Mouse (Mus musculus): ENCODE data around the gene Itpkb. TPM values are rescaled to one million over a fixed set of nuclear protein-coding genes. Genes with fewer than 3 reads are reported as not detected.
A peak's percentile ranks its signal among the peaks of the same experiment; 100 is the strongest.

Itpkb gene
- total and polyA plus RNA-seq, 3 experiments = 3.4 to 9.2 TPM; not detected in 1

- H3K4me1 ChIP-seq (ENCODE audit: control insufficient read depth in 1 of 2, insufficient read depth in 2 of 2, low read length in 2 of 2) = peaks cover 0 to 16% of the 10 kb centered on the region in 2 experiments; a peak in 2 of 4 replicates
- no peak overlapping the region for H3K27ac ChIP-seq (ENCODE audit: control insufficient read depth, low read depth, low read length)
- H3K27me3 ChIP-seq (ENCODE audit: control insufficient read depth in 1 of 2, insufficient read depth in 2 of 2, low read length in 2 of 2) = no peaks in the 10 kb centered on the region
- no peak overlapping the region for H3K4me3 ChIP-seq (ENCODE audit: control insufficient read depth in 1 of 2, insufficient read depth in 1 of 2, low read depth in 2 of 2, low read length in 2 of 2)
- no peak for DNase-seq (ENCODE audit: low read depth, low spot score)
- H3K9me3 ChIP-seq (replicated peaks; ENCODE audit: insufficient read depth, low read length) = no peaks in the 10 kb centered on the region
- no peak for TF ChIP-seq NELFE (IDR thresholded peaks at IDR 0.05; ENCODE audit: low read depth, low read length)
- TF ChIP-seq ETS1 (IDR thresholded peaks at IDR 0.05; ENCODE audit: low read depth, low read length) = no peak
- TF ChIP-seq TCF12 (IDR thresholded peaks at IDR 0.05; ENCODE audit: low read depth, low read length) = no peak
- no peak for TF ChIP-seq POLR2A (IDR thresholded peaks at IDR 0.05; ENCODE audit: control insufficient read depth in 1 of 2, insufficient read depth in 1 of 2, low read depth in 1 of 2, low read length in 2 of 2, poor library complexity in 1 of 2)
- no peak for TF ChIP-seq ZC3H11A (IDR thresholded peaks at IDR 0.05; ENCODE audit: low read depth, low read length)
- no peak for TF ChIP-seq USF1 (IDR thresholded peaks at IDR 0.05; ENCODE audit: low read depth, low read length)
- TF ChIP-seq MAX (IDR thresholded peaks at IDR 0.05; ENCODE audit: low read length) = no peak
- TF ChIP-seq SIN3A (IDR thresholded peaks at IDR 0.05; ENCODE audit: low read length) = no peak
- no peak for TF ChIP-seq ZKSCAN1 (IDR thresholded peaks at IDR 0.05; ENCODE audit: low read depth, low read length)
- no peak for TF ChIP-seq USF2 (IDR thresholded peaks at IDR 0.05; ENCODE audit: borderline replicate concordance in 1 of 2, insufficient read depth in 1 of 2, low read depth in 1 of 2, low read length in 2 of 2)
- TF ChIP-seq NRF1 (IDR thresholded peaks at IDR 0.05; ENCODE audit: insufficient read depth, low read depth, low read length, poor library complexity, severe bottlenecking) = no peak
- TF ChIP-seq MXI1 (IDR thresholded peaks at IDR 0.05; ENCODE audit: low read depth, low read length) = no peak
- no peak for TF ChIP-seq EP300 (IDR thresholded peaks at IDR 0.05; ENCODE audit: low read depth in 1 of 2, low read length in 2 of 2)
- no peak for TF ChIP-seq BHLHE40 (IDR thresholded peaks at IDR 0.05; ENCODE audit: borderline replicate concordance, low read depth, low read length)
- TF ChIP-seq SMC3 (IDR thresholded peaks at IDR 0.05; ENCODE audit: low read depth, low read length) = no peak
- no peak for TF ChIP-seq MYC (IDR thresholded peaks at IDR 0.05; ENCODE audit: low read depth, low read length)
- H3K36me3 ChIP-seq (ENCODE audit: control insufficient read depth in 1 of 2, insufficient read depth in 2 of 2, low read length in 2 of 2) = peaks cover 0 to 6% of the 10 kb centered on the region in 2 experiments; a peak in 2 of 4 replicates
- H3K79me2 ChIP-seq (ENCODE audit: control insufficient read depth, insufficient read depth, low read length, poor library complexity) = 0 out of 2 replicates have a peak, but pooled peaks cover 2% of the 10 kb centered on the region
- no peak overlapping the region for H3K9ac ChIP-seq (ENCODE audit: control insufficient read depth, low read depth, low read length, poor library complexity, severe bottlenecking)
Observed at GRCm38 (mm10) chr1:180347907-180348306, 17.6 kb downstream of the Itpkb start.

GRCm38 (mm10) chr1:180349090-180349489 lies 18.8 kb downstream of the Itpkb start:
- no peak overlapping the region for H3K27ac ChIP-seq (ENCODE audit: control insufficient read depth, low read depth, low read length)
- DNase-seq (ENCODE audit: low read depth, low spot score) = peak; percentile 30
- no peak overlapping the region for H3K9ac ChIP-seq (ENCODE audit: control insufficient read depth, low read depth, low read length, poor library complexity, severe bottlenecking)
- peaks cover 0 to 5% of the 10 kb centered on the region in 2 experiments; a peak in 2 of 4 replicates for H3K4me1 ChIP-seq (ENCODE audit: control insufficient read depth in 1 of 2, insufficient read depth in 2 of 2, low read length in 2 of 2)
- H3K9me3 ChIP-seq (replicated peaks; ENCODE audit: insufficient read depth, low read length) = no peaks in the 10 kb centered on the region
- H3K4me3 ChIP-seq (ENCODE audit: control insufficient read depth in 1 of 2, insufficient read depth in 1 of 2, low read depth in 2 of 2, low read length in 2 of 2) = no peak overlapping the region
- 0 out of 2 replicates have a peak, but pooled peaks cover 2% of the 10 kb centered on the region for H3K79me2 ChIP-seq (ENCODE audit: control insufficient read depth, insufficient read depth, low read length, poor library complexity)
- peaks cover 0 to 1% of the 10 kb centered on the region in 2 experiments; a peak in 2 of 4 replicates for H3K36me3 ChIP-seq (ENCODE audit: control insufficient read depth in 1 of 2, insufficient read depth in 2 of 2, low read length in 2 of 2)
- H3K27me3 ChIP-seq (ENCODE audit: control insufficient read depth in 1 of 2, insufficient read depth in 2 of 2, low read length in 2 of 2) = no peaks in the 10 kb centered on the region
- no peak for TF ChIP-seq TAL1 (IDR thresholded peaks at IDR 0.05; ENCODE audit: low read length)
- no peak for TF ChIP-seq USF2 (IDR thresholded peaks at IDR 0.05; ENCODE audit: borderline replicate concordance in 1 of 2, insufficient read depth in 1 of 2, low read depth in 1 of 2, low read length in 2 of 2)
- TF ChIP-seq USF1 (IDR thresholded peaks at IDR 0.05; ENCODE audit: low read depth, low read length) = no peak

All from MEL (cell line).